In the genomic region with DNA sequence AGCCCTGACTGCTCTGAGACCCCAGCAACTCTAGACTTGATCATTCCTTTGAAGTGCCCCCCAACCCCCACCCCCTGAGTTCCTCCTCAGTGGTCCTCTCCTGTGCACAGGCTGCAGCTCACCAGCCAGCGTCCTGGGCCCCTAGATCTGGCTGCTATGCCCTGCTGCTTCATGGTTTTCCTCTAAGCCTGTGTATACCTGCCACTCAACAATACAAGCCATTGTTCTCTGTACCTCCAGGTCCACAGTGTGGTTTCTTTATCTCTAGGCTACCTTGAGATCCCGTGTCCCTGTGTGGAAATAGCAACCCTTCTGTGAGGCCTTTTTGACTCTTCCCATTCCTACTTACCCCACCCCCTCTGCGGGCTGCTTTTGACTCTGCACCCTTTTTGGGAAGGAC, we compare ENCODE assay signal across 14 mouse cellular contexts. TPM values are rescaled to one million over a fixed set of nuclear protein-coding genes. Genes with fewer than 3 reads are reported as not detected.
DNase-seq lines count a peak whose midpoint lies in the region; ATAC-seq and TF ChIP-seq lines count a peak whose summit lies in the region.
"Had no signal": no experiment of that assay in that cellular context is flagged by ENCODE, and none has a peak within 500 bp of the region (broad histone marks: within the 10 kb centered on the region; RNA-seq: fewer than 3 reads in every experiment).

No protein-coding gene starts in this region.

- H3K9me3 ChIP-seq in forebrain, embryonic 10.5 days, result no peaks in the 10 kb centered on the region
- H3K9me3 ChIP-seq in forebrain, embryonic 13.5 days (replicated peaks), result no peaks in the 10 kb centered on the region
- no peaks in the 10 kb centered on the region for H3K9me3 ChIP-seq in hindbrain, embryonic 13.5 days
- H3K9me3 ChIP-seq in hindbrain, embryonic 12.5 days (replicated peaks), result no peaks in the 10 kb centered on the region
- no peaks in the 10 kb centered on the region for H3K9me3 ChIP-seq in midbrain, embryonic 13.5 days
- no peaks in the 10 kb centered on the region for H3K9me3 ChIP-seq in midbrain, embryonic 16.5 days (replicated peaks; ENCODE audit: control insufficient read depth, low read length, poor library complexity, severe bottlenecking)
- H3K9me3 ChIP-seq in stomach, postnatal 0 days (ENCODE audit: control insufficient read depth, low read length), result no peaks in the 10 kb centered on the region

- H3K36me3 ChIP-seq in forebrain, embryonic 10.5 days (replicated peaks), result no peaks in the 10 kb centered on the region
- no peaks in the 10 kb centered on the region for H3K36me3 ChIP-seq in forebrain, embryonic 13.5 days (ENCODE audit: poor library complexity, severe bottlenecking)
- H3K36me3 ChIP-seq in hindbrain, embryonic 13.5 days, result no peaks in the 10 kb centered on the region
- no peaks in the 10 kb centered on the region for H3K36me3 ChIP-seq in hindbrain, embryonic 12.5 days
- H3K36me3 ChIP-seq in midbrain, embryonic 13.5 days, result no peaks in the 10 kb centered on the region
- no peaks in the 10 kb centered on the region for H3K36me3 ChIP-seq in midbrain, embryonic 16.5 days (ENCODE audit: control insufficient read depth, insufficient read depth, low read length)
- H3K36me3 ChIP-seq in stomach, postnatal 0 days (ENCODE audit: control insufficient read depth, insufficient read depth, low read length), result no peaks in the 10 kb centered on the region

- no peak for DNase-seq in forebrain, embryonic 10.5 days (ENCODE audit: extremely low spot score, low spot score)
- no peak for DNase-seq in stomach, postnatal 0 days (ENCODE audit: low spot score)
- DNase-seq in layer of hippocampus, adult 9-10 months (ENCODE audit: low spot score), result no peak
- DNase-seq: cerebellum, adult 18-20 months; kidney, adult 8-10 months; lung, postnatal 36 days; right cerebral cortex, postnatal 14 days; thymus, postnatal 25 days had no signal

- H3K9ac ChIP-seq in forebrain, embryonic 13.5 days, result no peak overlapping the region
- 0 out of 2 replicates have a peak overlapping the region, but pooled peaks have one; percentile 51 for H3K9ac ChIP-seq in hindbrain, embryonic 13.5 days
- H3K9ac ChIP-seq in hindbrain, embryonic 12.5 days, result no peak overlapping the region
- H3K9ac ChIP-seq in midbrain, embryonic 13.5 days (replicated peaks), result no peak overlapping the region
- H3K9ac ChIP-seq in midbrain, embryonic 16.5 days (ENCODE audit: low read depth, low read length), result no peak overlapping the region
- H3K9ac ChIP-seq in stomach, postnatal 0 days (ENCODE audit: low read length), result no peak overlapping the region

- H3K4me2 ChIP-seq in forebrain, embryonic 13.5 days, result no peak overlapping the region
- H3K4me2 ChIP-seq in hindbrain, embryonic 13.5 days, result no peak overlapping the region
- no peak overlapping the region for H3K4me2 ChIP-seq in hindbrain, embryonic 12.5 days (replicated peaks)
- no peak overlapping the region for H3K4me2 ChIP-seq in midbrain, embryonic 13.5 days (replicated peaks)
- no peak overlapping the region for H3K4me2 ChIP-seq in midbrain, embryonic 16.5 days (ENCODE audit: low read length)
- H3K4me2 ChIP-seq in stomach, postnatal 0 days (replicated peaks; ENCODE audit: low read depth), result no peak overlapping the region

- TF ChIP-seq CTCF in stomach, postnatal 0 days (IDR thresholded peaks at IDR 0.05; ENCODE audit: low read depth), result 0 out of 2 replicates have a peak, but pooled peaks have one; percentile 17

- no peaks in the 10 kb centered on the region for H3K27me3 ChIP-seq in forebrain, embryonic 10.5 days (ENCODE audit: poor library complexity, severe bottlenecking)
- no peaks in the 10 kb centered on the region for H3K27me3 ChIP-seq in forebrain, embryonic 13.5 days
- H3K27me3 ChIP-seq in hindbrain, embryonic 13.5 days, result no peaks in the 10 kb centered on the region
- H3K27me3 ChIP-seq in hindbrain, embryonic 12.5 days, result no peaks in the 10 kb centered on the region
- H3K27me3 ChIP-seq in midbrain, embryonic 13.5 days, result no peaks in the 10 kb centered on the region
- H3K27me3 ChIP-seq in midbrain, embryonic 16.5 days (ENCODE audit: control insufficient read depth, insufficient read depth, low read depth, low read length), result no peaks in the 10 kb centered on the region
- no peaks in the 10 kb centered on the region for H3K27me3 ChIP-seq in stomach, postnatal 0 days (ENCODE audit: control insufficient read depth, insufficient read depth, low read length)

- TF ChIP-seq EP300 in stomach, postnatal 0 days (optimal IDR thresholded peaks at IDR 0.05), result no peak

- peak overlapping the region; percentile 42 for H3K27ac ChIP-seq in forebrain, embryonic 10.5 days
- no peak overlapping the region for H3K27ac ChIP-seq in forebrain, embryonic 13.5 days
- H3K27ac ChIP-seq in hindbrain, embryonic 13.5 days, result 0 out of 2 replicates have a peak overlapping the region, but pooled peaks have one; percentile 1
- H3K27ac ChIP-seq in hindbrain, embryonic 12.5 days, result no peak overlapping the region
- H3K27ac ChIP-seq in midbrain, embryonic 13.5 days, result no peak overlapping the region
- no peak overlapping the region for H3K27ac ChIP-seq in midbrain, embryonic 16.5 days (ENCODE audit: low read length)
- no peak overlapping the region for H3K27ac ChIP-seq in stomach, postnatal 0 days (replicated peaks)

- H3K4me3 ChIP-seq in forebrain, embryonic 10.5 days, result no peak overlapping the region
- H3K4me3 ChIP-seq in forebrain, embryonic 13.5 days, result no peak overlapping the region
- H3K4me3 ChIP-seq in hindbrain, embryonic 13.5 days, result no peak overlapping the region
- H3K4me3 ChIP-seq in hindbrain, embryonic 12.5 days, result no peak overlapping the region
- no peak overlapping the region for H3K4me3 ChIP-seq in midbrain, embryonic 13.5 days (replicated peaks)
- H3K4me3 ChIP-seq in midbrain, embryonic 16.5 days (ENCODE audit: low read depth, low read length), result no peak overlapping the region
- H3K4me3 ChIP-seq in stomach, postnatal 0 days (ENCODE audit: low read depth, low read length), result no peak overlapping the region
- H3K4me3 ChIP-seq: layer of hippocampus, adult 2 months had no signal

- H3K4me1 ChIP-seq in forebrain, embryonic 10.5 days, result peaks cover 81% of the 10 kb centered on the region
- peaks cover 38% of the 10 kb centered on the region for H3K4me1 ChIP-seq in forebrain, embryonic 13.5 days
- H3K4me1 ChIP-seq in hindbrain, embryonic 13.5 days (replicated peaks), result peaks cover 59% of the 10 kb centered on the region
- peaks cover 42% of the 10 kb centered on the region for H3K4me1 ChIP-seq in hindbrain, embryonic 12.5 days
- peaks cover 49% of the 10 kb centered on the region for H3K4me1 ChIP-seq in midbrain, embryonic 13.5 days (replicated peaks)
- peaks cover 25% of the 10 kb centered on the region for H3K4me1 ChIP-seq in midbrain, embryonic 16.5 days (ENCODE audit: control insufficient read depth, insufficient read depth, low read length)
- peaks cover 13% of the 10 kb centered on the region for H3K4me1 ChIP-seq in stomach, postnatal 0 days (replicated peaks; ENCODE audit: control insufficient read depth, insufficient read depth)

- no peak for ATAC-seq in forebrain, embryonic 13.5 days
- ATAC-seq in hindbrain, embryonic 13.5 days (ENCODE audit: low FRiP score), result no peak
- ATAC-seq in hindbrain, embryonic 12.5 days (ENCODE audit: low FRiP score), result no peak
- peak; percentile 19; the same call in 1 of the 2 replicates for ATAC-seq in midbrain, embryonic 13.5 days
- ATAC-seq in midbrain, embryonic 16.5 days, result no peak
- ATAC-seq in stomach, postnatal 0 days (ENCODE audit: low FRiP score, low TSS enrichment), result peak; percentile 64

- WGBS in forebrain, embryonic 10.5 days, result 38% methylated on average over 3 of the region's 3 CpGs
- WGBS in forebrain, embryonic 13.5 days, result 35% methylated on average over 3 of the region's 3 CpGs
- WGBS in hindbrain, embryonic 13.5 days, result 44% methylated on average over 3 of the region's 3 CpGs
- 46% methylated on average over 3 of the region's 3 CpGs for WGBS in hindbrain, embryonic 12.5 days
- 34% methylated on average over 3 of the region's 3 CpGs for WGBS in midbrain, embryonic 13.5 days
- 39% methylated on average over 3 of the region's 3 CpGs for WGBS in midbrain, embryonic 16.5 days
- 53% methylated on average over 3 of the region's 3 CpGs for WGBS in stomach, postnatal 0 days

RNA-seq across cellular contexts. Expression of a gene that starts 33.9 kb away (rescaled TPM):
- polyA plus RNA-seq in forebrain, embryonic 10.5 days (2016; fragmentation: Nextera tagmentation; extraction: Ambion mirVana), result 24.3 and 25.4 TPM in 2 replicates
- 39.7 and 42.2 TPM in 2 replicates for polyA plus RNA-seq in forebrain, embryonic 13.5 days (2015; fragmentation: Nextera tagmentation; extraction: Ambion mirVana)
- polyA plus RNA-seq in hindbrain, embryonic 13.5 days (2015; fragmentation: Nextera tagmentation; extraction: Ambion mirVana), result 81.4 and 87.9 TPM in 2 replicates
- polyA plus RNA-seq in hindbrain, embryonic 12.5 days (2016; fragmentation: Nextera tagmentation; extraction: Ambion mirVana), result 61.9 and 66.4 TPM in 2 replicates
- polyA plus RNA-seq in midbrain, embryonic 13.5 days (2015; fragmentation: Nextera tagmentation; extraction: Ambion mirVana), result 75.5 and 79.1 TPM in 2 replicates
- 93.6 and 100 TPM in 2 replicates for polyA plus RNA-seq in midbrain, embryonic 16.5 days (2015; fragmentation: Nextera tagmentation; extraction: Ambion mirVana)
- 12.4 and 13.6 TPM in 2 replicates for polyA plus RNA-seq in stomach, postnatal 0 days (2015; fragmentation: Nextera tagmentation; extraction: Ambion mirVana)

Comparison
In these comparisons a context has a peak if more than half of its experiments do, and no peak if none do; other contexts are left out.
1. H3K27ac ChIP-seq: peak in forebrain, embryonic 10.5 days (single experiment) and hindbrain, embryonic 13.5 days (single experiment); none in forebrain, embryonic 13.5 days (single experiment), hindbrain, embryonic 12.5 days (single experiment), midbrain, embryonic 13.5 days (single experiment), midbrain, embryonic 16.5 days (single experiment) and stomach, postnatal 0 days (single experiment).
2. ATAC-seq: peak in midbrain, embryonic 13.5 days (single experiment) and stomach, postnatal 0 days (single experiment); none in forebrain, embryonic 13.5 days (single experiment), hindbrain, embryonic 13.5 days (single experiment), hindbrain, embryonic 12.5 days (single experiment) and midbrain, embryonic 16.5 days (single experiment).